Mouse (Mus musculus) common myeloid progenitor, adult 5-6 weeks (primary cell): ENCODE results near the gene Atl2. TPM values are rescaled to one million over a fixed set of nuclear protein-coding genes. Genes with fewer than 3 reads are reported as not detected.

Experiments
- ATAC-seq: replicated peaks from 2 replicates; pipeline ENCODE4 v1.8.0; 2016; ENCODE audit warnings: low read depth, mild to moderate bottlenecking, moderate TSS enrichment, inconsistent platforms; ENCODE audit not compliant: poor library complexity, severe bottlenecking
- total RNA-seq: library from RNA; stranded (forward); fragments of 200-1000, 187-1606 nt; gene quantifications from 2 replicates; pipeline ENCODE4 v1.2.3, GENCODE M21; 2017

Gene Atl2
- total RNA-seq, 1 experiment from 2014 or later: 49.3 TPM

- ATAC-seq: no peak
Observed at GRCm38 (mm10) chr17:79901207-79901606, 5.3 kb upstream of the Atl2 start.

GRCm38 (mm10) chr17:79898156-79898746 is 2.3 kb upstream of the Atl2 start:
- no peak for ATAC-seq

GRCm38 (mm10) chr17:79897666-79898065 is 1.7 kb upstream of the Atl2 start:
- ATAC-seq: no peak

- ATAC-seq: peak; percentile 37
Observed at GRCm38 (mm10) chr17:79894971-79895882, 696 bp downstream of the Atl2 start.

GRCm38 (mm10) chr17:79894054-79894453 is 1.9 kb downstream of the Atl2 start:
- no peak for ATAC-seq

GRCm38 (mm10) chr17:79891944-79892343 is 4.0 kb downstream of the Atl2 start:
- ATAC-seq: no peak

- ATAC-seq: no peak
Observed at GRCm38 (mm10) chr17:79887926-79888325, 8.0 kb downstream of the Atl2 start.

GRCm38 (mm10) chr17:79883198-79883597 is 12.7 kb downstream of the Atl2 start:
- ATAC-seq: no peak

GRCm38 (mm10) chr17:79865027-79865426 is 30.9 kb downstream of the Atl2 start:
- no peak for ATAC-seq

- ATAC-seq: no peak
Observed at GRCm38 (mm10) chr17:79864503-79864902, 31.4 kb downstream of the Atl2 start.

GRCm38 (mm10) chr17:79862038-79862437 is 33.9 kb downstream of the Atl2 start:
- peak; percentile 56 for ATAC-seq

- ATAC-seq: no peak
Observed at GRCm38 (mm10) chr17:79855533-79855932, 40.4 kb downstream of the Atl2 start.

- no peak for ATAC-seq
Observed at GRCm38 (mm10) chr17:79848385-79848784, 47.5 kb downstream of the Atl2 start.

- no peak for ATAC-seq
Observed at GRCm38 (mm10) chr17:79846182-79846581, 49.7 kb downstream of the Atl2 start.

- ATAC-seq: no peak
Observed at GRCm38 (mm10) chr17:79845695-79846094, 50.2 kb downstream of the Atl2 start.

- ATAC-seq: peak; percentile 90
Observed at GRCm38 (mm10) chr17:79840254-79841238, 55.4 kb downstream of the Atl2 start.

- no peak for ATAC-seq
Observed at GRCm38 (mm10) chr17:79836978-79837377, 58.9 kb downstream of the Atl2 start.

- ATAC-seq: peak; percentile 53; the same call in 1 of the 2 replicates
Observed at GRCm38 (mm10) chr17:79835714-79836373, 60.1 kb downstream of the Atl2 start.

GRCm38 (mm10) chr17:79832284-79832683 is 63.6 kb downstream of the Atl2 start:
- ATAC-seq: no peak
